Mouse (Mus musculus) cerebellum, adult 2 months (tissue): Measurements from ENCODE around the gene Gm5416. TPM values are rescaled to one million over a fixed set of nuclear protein-coding genes. Genes with fewer than 3 reads are reported as not detected.
"Not testable (repeated sequence)": the region's sequence is repeated elsewhere in the genome, so short reads cannot be mapped to it uniquely, and the experiment has no call there.

Experiments
- DNase-seq, 2 experiments: peaks; one replicate each; pipeline ENCODE4 v3.0.0; 2021
- H3K27ac ChIP-seq: fragments of 200-500 bp; 2 replicates; pipeline ENCODE4 v1.5.1; 2012; ENCODE audit warnings: low read length, control low read depth, inconsistent platforms; ENCODE audit not compliant: insufficient read depth
- H3K27me3 ChIP-seq: fragments of 200-500 bp; 2 replicates; pipeline ENCODE4 v1.6.1; 2012; ENCODE audit warnings: inconsistent platforms, mild to moderate bottlenecking, low read length, moderate library complexity; ENCODE audit not compliant: control insufficient read depth, insufficient read depth
- H3K4me1 ChIP-seq: fragments of 200-500 bp; 2 replicates; pipeline ENCODE4 v1.6.1; 2011; ENCODE audit warnings: low read length; ENCODE audit not compliant: control insufficient read depth, insufficient read depth
- H3K4me3 ChIP-seq: fragments of 200-500 bp; replicated peaks from 2 replicates; pipeline ENCODE3; 2011; ENCODE audit warnings: mild to moderate bottlenecking, low read depth, low read length, control low read depth; ENCODE audit not compliant: insufficient read depth
- CTCF ChIP-seq: fragments of 200-500 bp; IDR thresholded peaks from 2 replicates; pipeline ENCODE4 v1.5.1; 2011; ENCODE audit warnings: low read depth, mild to moderate bottlenecking, control low read depth, low read length, moderate library complexity, borderline replicate concordance; ENCODE audit not compliant: insufficient read depth
- POLR2A ChIP-seq: fragments of 200-500 bp; IDR thresholded peaks from 2 replicates; pipeline ENCODE4 v1.6.1; 2011; ENCODE audit warnings: low read length, control low read depth, borderline replicate concordance; ENCODE audit not compliant: insufficient read depth
- WGBS: fragments of 180-500 bp; shearing (Covaris S2); methylation state at CpG from one replicate; pipeline ENCODE4 v1.1.7; 2018; 5-methylcytosine and 5-hydroxymethylcytosine counted together
- polyA plus RNA-seq: library from polyadenylated mRNA; depleted of rRNA; stranded (reverse); fragments of >200 nt; gene quantifications from 2 replicates; pipeline ENCODE4 v1.2.3, GENCODE M21; 2012; rRNA removed

Gm5416 gene
- polyA plus RNA-seq: not detected in 2 replicates

- Histone ChIP-seq H3K27me3 (no peaks in the 10 kb centered on the region), H3K4me3 (no peak within 1 kb of the TSS), H3K27ac (no peak within 1 kb of the TSS), H3K4me1 (no peaks in the 10 kb centered on the region)
- WGBS: 75% methylated on average over 2 of the region's 2 CpGs
- no peak for DNase-seq
- no peak for TF ChIP-seq CTCF
- TF ChIP-seq POLR2A: no peak
These were observed at the start of gene Gm5416 for GRCm38 (mm10) chr16:36209967-36210453. TSS of gene Gm5416 (plus strand) at chr16:36210403.

DNA sequence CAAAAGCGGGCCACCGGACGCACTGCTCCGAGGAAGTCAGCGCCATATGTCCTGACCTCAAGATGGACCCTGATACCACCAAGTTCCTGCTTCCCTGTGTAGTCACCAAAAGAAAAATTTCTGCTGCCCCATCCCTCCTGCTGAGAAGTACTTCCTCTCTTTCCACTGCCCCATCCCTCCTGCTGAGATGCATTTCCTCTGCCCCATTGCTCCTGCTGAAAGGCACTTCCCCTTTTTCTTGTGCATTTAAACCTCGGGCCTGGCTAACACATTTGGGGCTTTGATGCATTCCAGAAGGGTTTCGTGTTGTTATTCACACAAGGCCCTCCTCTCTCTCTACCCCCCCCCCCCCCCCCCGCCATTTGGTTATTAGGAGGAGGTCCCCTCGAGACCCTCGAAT, 42.4 kb upstream of the Gm5416 start:
- not testable (repeated sequence) for H3K4me1 ChIP-seq, H3K27ac ChIP-seq, H3K27me3 ChIP-seq, DNase-seq, H3K4me3 ChIP-seq
- 76% methylated on average over 10 of the region's 10 CpGs for WGBS

- Histone ChIP-seq H3K4me1 (no peaks in the 10 kb centered on the region), H3K27ac (no peak overlapping the region), H3K4me3 (no peak overlapping the region), H3K27me3 (no peaks in the 10 kb centered on the region)
- no peak for DNase-seq
- TF ChIP-seq POLR2A (no peak), CTCF (no peak)
These were observed 34.1 kb upstream of the Gm5416 start for GRCm38 (mm10) chr16:36176108-36176507.

DNA sequence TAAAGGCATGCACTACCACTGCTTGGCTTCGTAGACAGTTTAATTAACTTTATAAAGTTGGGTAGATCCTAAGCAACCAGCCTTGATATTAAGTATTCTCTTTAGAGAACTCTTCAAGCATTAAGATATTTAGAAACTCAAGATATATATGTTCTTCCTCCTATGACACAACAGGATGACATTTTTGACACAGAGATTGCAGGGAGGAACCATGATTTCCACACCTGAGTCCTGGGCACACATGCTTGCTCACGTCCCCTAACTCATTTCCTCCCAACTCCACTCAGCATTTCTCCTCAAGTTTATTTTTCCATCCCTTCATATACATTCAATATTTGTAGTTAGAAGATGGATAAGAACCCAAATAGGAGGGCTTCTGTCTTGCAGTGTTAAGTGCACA, 30.3 kb upstream of the Gm5416 start:
- no peak for DNase-seq
- H3K4me3 ChIP-seq: no peak overlapping the region
- 79% methylated on average over 2 of the region's 2 CpGs for WGBS
- TF ChIP-seq CTCF (no peak), POLR2A (no peak)
- no peaks in the 10 kb centered on the region for H3K27me3 ChIP-seq
- no peak overlapping the region for H3K27ac ChIP-seq
- H3K4me1 ChIP-seq: no peaks in the 10 kb centered on the region

DNA sequence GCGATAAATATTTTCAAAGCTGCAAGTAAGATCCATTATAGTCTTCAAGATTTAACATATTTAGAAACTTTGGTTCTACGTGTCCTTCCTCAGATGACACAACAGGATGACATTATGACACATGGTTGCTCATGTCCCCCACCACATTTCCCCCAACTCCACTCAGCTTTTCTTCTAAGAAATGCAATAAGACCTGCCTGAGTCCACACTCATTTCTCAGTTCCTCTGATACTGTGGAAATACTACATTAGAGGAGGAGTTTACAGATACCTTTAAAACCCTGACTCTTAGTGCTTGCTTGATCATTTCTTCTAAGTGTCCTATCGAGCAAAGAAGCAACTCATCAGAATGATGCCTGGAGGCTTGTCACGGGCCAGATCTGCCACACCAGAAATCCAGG, 26.3 kb upstream of the Gm5416 start, which contains the start of gene Gm5483:
TSS of gene Gm5483 (plus strand) at position 301 of the 400 bp plus-strand sequence.
- H3K4me1 ChIP-seq, H3K27me3 ChIP-seq, DNase-seq, H3K27ac ChIP-seq, H3K4me3 ChIP-seq: not testable (repeated sequence)
- 84% methylated on average over 4 of the region's 4 CpGs for WGBS

DNA sequence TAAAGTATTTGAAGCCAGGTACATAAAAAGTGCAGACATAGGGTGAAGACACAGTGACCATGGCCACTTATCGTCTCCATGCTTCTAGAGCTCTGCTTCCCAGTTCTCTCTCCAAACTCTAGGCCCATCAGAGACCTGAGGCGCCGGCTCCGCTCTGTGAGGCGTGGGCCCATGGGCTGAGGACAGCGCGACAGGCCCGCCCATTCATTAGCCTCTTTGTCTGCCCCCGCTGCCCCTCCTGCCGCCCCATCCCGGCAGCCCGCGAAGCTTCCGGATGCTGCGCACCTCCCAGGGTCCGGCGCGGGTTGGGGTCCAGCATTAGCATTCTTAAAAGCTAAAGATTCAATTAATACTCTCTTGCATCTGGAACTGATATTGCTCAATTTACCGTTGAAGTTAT, 11.0 kb upstream of the Gm5416 start:
- TF ChIP-seq POLR2A (no peak), CTCF (no peak)
- DNase-seq: no peak
- H3K4me3 ChIP-seq: no peak overlapping the region
- H3K4me1 ChIP-seq: no peaks in the 10 kb centered on the region
- WGBS: 44% methylated on average over 19 of the region's 19 CpGs
- no peaks in the 10 kb centered on the region for H3K27me3 ChIP-seq
- no peak overlapping the region for H3K27ac ChIP-seq

- 50% methylated on average over 5 of the region's 5 CpGs for WGBS
- Histone ChIP-seq H3K4me1 (no peaks in the 10 kb centered on the region), H3K27me3 (no peaks in the 10 kb centered on the region), H3K4me3 (no peak overlapping the region), H3K27ac (no peak overlapping the region)
- TF ChIP-seq CTCF: no peak
- no peak for TF ChIP-seq POLR2A
- no peak for DNase-seq
These were observed 6.4 kb upstream of the Gm5416 start for GRCm38 (mm10) chr16:36203846-36204245.

DNA sequence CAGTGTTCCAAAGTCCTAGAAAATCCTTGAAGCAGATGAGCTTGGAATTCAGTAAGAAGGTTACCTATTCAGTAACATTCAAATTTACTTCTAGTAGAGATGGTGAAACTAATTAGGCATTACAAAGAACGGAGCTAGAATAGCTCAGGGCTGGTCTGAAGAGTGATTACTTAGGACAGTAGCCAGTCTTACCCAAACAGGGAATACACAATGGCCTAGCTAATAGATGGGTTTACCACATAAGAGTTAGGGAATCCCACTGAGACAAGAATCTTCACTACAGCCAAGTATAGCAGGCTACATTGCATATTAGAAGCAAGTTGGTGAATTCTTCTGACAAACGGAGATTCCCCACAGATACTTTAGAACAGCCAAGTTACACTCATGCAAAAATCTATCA, 4.5 kb upstream of the Gm5416 start:
- not testable (repeated sequence) for DNase-seq, H3K27me3 ChIP-seq, H3K27ac ChIP-seq, H3K4me3 ChIP-seq, H3K4me1 ChIP-seq
- 56% methylated on average over 2 of the region's 2 CpGs for WGBS

DNA sequence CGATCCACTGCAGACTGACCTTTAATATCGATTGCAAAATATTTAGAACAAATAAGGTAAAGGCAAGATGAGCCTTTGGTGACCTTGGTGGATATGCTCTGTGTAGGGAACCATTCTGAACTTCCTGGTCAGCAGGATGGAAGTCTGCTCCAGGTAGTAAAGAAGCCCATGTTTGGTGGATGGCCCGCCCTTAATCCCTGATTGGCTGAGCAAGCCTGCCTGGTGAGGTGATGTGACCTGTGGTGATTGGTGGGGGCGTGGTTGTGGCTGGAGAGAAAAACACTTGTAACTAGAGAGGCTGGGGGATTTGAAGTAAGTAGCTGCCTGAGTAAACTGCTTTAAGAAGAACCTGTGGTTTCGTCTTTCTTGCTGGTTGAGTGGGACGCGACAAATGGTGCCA, 11.0 kb downstream of the Gm5416 start, which contains the start of gene 2010005H15Rik:
TSS of gene 2010005H15Rik (plus strand) at position 301 of the 400 bp plus-strand sequence.
- H3K4me3 ChIP-seq, DNase-seq, H3K27me3 ChIP-seq, H3K4me1 ChIP-seq, H3K27ac ChIP-seq: not testable (repeated sequence)
- WGBS: 95% methylated on average over 7 of the region's 7 CpGs

DNA sequence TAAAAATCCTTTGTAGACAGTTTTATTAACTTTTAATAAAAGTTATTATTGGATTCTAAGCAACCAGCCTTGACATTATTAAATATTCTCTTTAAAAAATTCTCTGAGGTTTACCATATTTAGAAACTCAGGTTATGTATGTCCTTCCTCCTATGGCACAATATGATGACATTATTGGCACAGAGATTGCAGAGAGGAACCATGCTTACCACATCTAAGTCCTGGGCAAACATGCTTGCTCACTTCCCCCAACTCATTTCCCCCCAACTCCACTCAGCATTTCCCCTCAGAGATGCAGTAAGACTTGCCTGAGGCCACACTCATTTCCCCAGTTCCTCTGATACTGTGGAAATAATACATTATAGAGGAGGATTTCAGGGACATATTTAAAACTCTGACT, 50.4 kb downstream of the Gm5416 start:
- not testable (repeated sequence) for H3K27ac ChIP-seq, DNase-seq, H3K4me3 ChIP-seq, H3K4me1 ChIP-seq, H3K27me3 ChIP-seq

Other genes starting within 250 kb of the Gm5416 start
- 46.2 and 46.6 TPM in 2 replicates for gene Kpna1, start 231.7 kb upstream of the Gm5416 start, polyA plus RNA-seq
- 5.1 and 6.4 TPM in 2 replicates for gene Wdr5b, start 169.2 kb upstream of the Gm5416 start, polyA plus RNA-seq
- 163 and 166 TPM in 2 replicates for gene Fam162a, start 138.8 kb upstream of the Gm5416 start, polyA plus RNA-seq
- 19.2 and 20.5 TPM in 2 replicates for gene Ccdc58, start 138.7 kb upstream of the Gm5416 start, polyA plus RNA-seq
- gene Csta1, start 79.2 kb upstream of the Gm5416 start, polyA plus RNA-seq: not detected in 2 replicates
- gene Stfa2l1, start 53.6 kb upstream of the Gm5416 start, polyA plus RNA-seq: not detected in 2 replicates
- gene Gm5483, start 26.2 kb upstream of the Gm5416 start, polyA plus RNA-seq: not detected in 2 replicates
- not detected in 2 replicates for gene 2010005H15Rik, start 11.1 kb downstream of the Gm5416 start, polyA plus RNA-seq
- not detected in 2 replicates for gene Stfa1, start 66.5 kb downstream of the Gm5416 start, polyA plus RNA-seq
- not detected in 2 replicates for gene BC117090, start 123.9 kb downstream of the Gm5416 start, polyA plus RNA-seq
- not detected in 2 replicates for gene BC100530, start 157.3 kb downstream of the Gm5416 start, polyA plus RNA-seq
- gene Stfa2, start 198.1 kb downstream of the Gm5416 start, polyA plus RNA-seq: not detected in 2 replicates
- not detected in 2 replicates for gene Stfa3, start 245.0 kb downstream of the Gm5416 start, polyA plus RNA-seq